Mouse (Mus musculus): ENCODE measurements around the gene Gm20388.

GRCm38 (mm10) chr8:119946326-119946865 is 35.8 kb downstream of the Gm20388 start:
- TF ChIP-seq CTCF (conservative IDR thresholded peaks at IDR 0.05; ENCODE audit: insufficient read depth, insufficient read length, low read depth, low read length) (no peak), POLR2A (IDR thresholded peaks at IDR 0.05; ENCODE audit: low read depth, low read length) (no peak)

Measured in kidney, adult 2 months (tissue).